Mouse (Mus musculus): Measurements from ENCODE around the gene Bpi. TPM values are rescaled to one million over a fixed set of nuclear protein-coding genes. Genes with fewer than 3 reads are reported as not detected.

Gene Bpi
- polyA plus RNA-seq, 1 experiment from 2014 or later, result not detected

- 15% methylated on average over 11 of the region's 11 CpGs for WGBS
- H3K4me1 ChIP-seq (replicated peaks; ENCODE audit: control insufficient read depth, insufficient read depth, low read length), result no peaks in the 10 kb centered on the region; the same call in 1 of the 2 replicates
- H3K27me3 ChIP-seq (ENCODE audit: control insufficient read depth, insufficient read depth, low read length), result no peaks in the 10 kb centered on the region
- ATAC-seq (replicated peaks; ENCODE audit: low FRiP score) (0 out of 2 replicates have a peak, but pooled peaks have one; percentile 24), DNase-seq (ENCODE audit: low spot score) (peak; percentile 76)
- H3K36me3 ChIP-seq (ENCODE audit: control insufficient read depth, insufficient read depth, low read length), result no peaks in the 10 kb centered on the region
- H3K4me2 ChIP-seq (ENCODE audit: low read depth, low read length, severe bottlenecking), result no peak overlapping the region
- no peaks in the 10 kb centered on the region for H3K9me3 ChIP-seq (ENCODE audit: control insufficient read depth, low read length)
- H3K4me3 ChIP-seq (ENCODE audit: low read depth, low read length), result no peak overlapping the region
- no peak overlapping the region for H3K9ac ChIP-seq (ENCODE audit: low read length)
- no peak overlapping the region for H3K27ac ChIP-seq (ENCODE audit: low read depth, low read length)
Observed at GRCm38 (mm10) chr2:158284571-158284970, 26.7 kb downstream of the Bpi start.

GRCm38 (mm10) chr2:158285655-158286054 lies 27.8 kb downstream of the Bpi start:
- Histone ChIP-seq H3K9ac (ENCODE audit: low read length) (no peak overlapping the region), H3K9me3 (ENCODE audit: control insufficient read depth, low read length) (no peaks in the 10 kb centered on the region), H3K4me1 (replicated peaks; ENCODE audit: control insufficient read depth, insufficient read depth, low read length) (no peaks in the 10 kb centered on the region; the same call in 1 of the 2 replicates), H3K36me3 (ENCODE audit: control insufficient read depth, insufficient read depth, low read length) (no peaks in the 10 kb centered on the region), H3K27ac (ENCODE audit: low read depth, low read length) (no peak overlapping the region), H3K4me2 (ENCODE audit: low read depth, low read length, severe bottlenecking) (no peak overlapping the region), H3K27me3 (ENCODE audit: control insufficient read depth, insufficient read depth, low read length) (no peaks in the 10 kb centered on the region), H3K4me3 (ENCODE audit: low read depth, low read length) (no peak overlapping the region)
- no peak for DNase-seq (ENCODE audit: low spot score)
- 81% methylated on average over 6 of the region's 6 CpGs for WGBS
- ATAC-seq (replicated peaks; ENCODE audit: low FRiP score), result no peak

GRCm38 (mm10) chr2:158295700-158296099 lies 37.8 kb downstream of the Bpi start:
- no peak for DNase-seq (ENCODE audit: low spot score)

GRCm38 (mm10) chr2:158299203-158299602 lies 41.3 kb downstream of the Bpi start:
- WGBS, result 93% methylated on average over 3 of the region's 3 CpGs
- no peaks in the 10 kb centered on the region for H3K9me3 ChIP-seq (ENCODE audit: control insufficient read depth, low read length)
- no peaks in the 10 kb centered on the region for H3K36me3 ChIP-seq (ENCODE audit: control insufficient read depth, insufficient read depth, low read length)
- DNase-seq (ENCODE audit: low spot score) (no peak), ATAC-seq (replicated peaks; ENCODE audit: low FRiP score) (no peak)
- no peaks in the 10 kb centered on the region for H3K4me1 ChIP-seq (replicated peaks; ENCODE audit: control insufficient read depth, insufficient read depth, low read length)
- no peak overlapping the region for H3K4me2 ChIP-seq (ENCODE audit: low read depth, low read length, severe bottlenecking)
- H3K27me3 ChIP-seq (ENCODE audit: control insufficient read depth, insufficient read depth, low read length), result no peaks in the 10 kb centered on the region
- H3K27ac ChIP-seq (ENCODE audit: low read depth, low read length), result no peak overlapping the region
- no peak overlapping the region for H3K9ac ChIP-seq (ENCODE audit: low read length)
- H3K4me3 ChIP-seq (ENCODE audit: low read depth, low read length), result no peak overlapping the region

More at GRCm38 (mm10) chr2:158295700-158296099, 37.8 kb downstream of the Bpi start:
- H3K27me3 ChIP-seq (ENCODE audit: control insufficient read depth, insufficient read depth, low read length), result no peaks in the 10 kb centered on the region
- H3K4me3 ChIP-seq (ENCODE audit: low read depth, low read length), result no peak overlapping the region
- no peak overlapping the region for H3K9ac ChIP-seq (ENCODE audit: low read length)
- H3K4me1 ChIP-seq (replicated peaks; ENCODE audit: control insufficient read depth, insufficient read depth, low read length), result no peaks in the 10 kb centered on the region
- H3K36me3 ChIP-seq (ENCODE audit: control insufficient read depth, insufficient read depth, low read length), result no peaks in the 10 kb centered on the region
- no peaks in the 10 kb centered on the region for H3K9me3 ChIP-seq (ENCODE audit: control insufficient read depth, low read length)
- no peak overlapping the region for H3K27ac ChIP-seq (ENCODE audit: low read depth, low read length)
- no peak overlapping the region for H3K4me2 ChIP-seq (ENCODE audit: low read depth, low read length, severe bottlenecking)
- ATAC-seq (replicated peaks; ENCODE audit: low FRiP score), result no peak
- WGBS, result 71% methylated on average over 9 of the region's 9 CpGs

- no peak overlapping the region for H3K27ac ChIP-seq (ENCODE audit: low read depth, low read length)
- H3K4me1 ChIP-seq (replicated peaks; ENCODE audit: control insufficient read depth, insufficient read depth, low read length), result no peaks in the 10 kb centered on the region
- no peak overlapping the region for H3K4me3 ChIP-seq (ENCODE audit: low read depth, low read length)
- H3K36me3 ChIP-seq (ENCODE audit: control insufficient read depth, insufficient read depth, low read length), result no peaks in the 10 kb centered on the region
- WGBS, result 65% methylated on average over 4 of the region's 4 CpGs
- no peak overlapping the region for H3K9ac ChIP-seq (ENCODE audit: low read length)
- no peak overlapping the region for H3K4me2 ChIP-seq (ENCODE audit: low read depth, low read length, severe bottlenecking)
- H3K27me3 ChIP-seq (ENCODE audit: control insufficient read depth, insufficient read depth, low read length), result no peaks in the 10 kb centered on the region
- H3K9me3 ChIP-seq (ENCODE audit: control insufficient read depth, low read length), result no peaks in the 10 kb centered on the region
- DNase-seq (ENCODE audit: low spot score) (no peak), ATAC-seq (replicated peaks; ENCODE audit: low FRiP score) (no peak)
Observed at GRCm38 (mm10) chr2:158299731-158300130, 41.8 kb downstream of the Bpi start.

- H3K4me1 ChIP-seq (replicated peaks; ENCODE audit: control insufficient read depth, insufficient read depth, low read length), result no peaks in the 10 kb centered on the region
- H3K4me3 ChIP-seq (ENCODE audit: low read depth, low read length), result no peak overlapping the region
- H3K9ac ChIP-seq (ENCODE audit: low read length), result no peak overlapping the region
- H3K27me3 ChIP-seq (ENCODE audit: control insufficient read depth, insufficient read depth, low read length), result no peaks in the 10 kb centered on the region
- H3K36me3 ChIP-seq (ENCODE audit: control insufficient read depth, insufficient read depth, low read length), result no peaks in the 10 kb centered on the region
- no peak overlapping the region for H3K27ac ChIP-seq (ENCODE audit: low read depth, low read length)
- 90% methylated on average over 3 of the region's 3 CpGs for WGBS
- DNase-seq (ENCODE audit: low spot score) (no peak), ATAC-seq (replicated peaks; ENCODE audit: low FRiP score) (no peak)
- H3K4me2 ChIP-seq (ENCODE audit: low read depth, low read length, severe bottlenecking), result no peak overlapping the region
- H3K9me3 ChIP-seq (ENCODE audit: control insufficient read depth, low read length), result no peaks in the 10 kb centered on the region
Observed at GRCm38 (mm10) chr2:158302807-158303206, 44.9 kb downstream of the Bpi start.

GRCm38 (mm10) chr2:158305948-158306695 lies 48.2 kb downstream of the Bpi start, which contains the start of gene Lbp:
TSS of gene Lbp (plus strand) at chr2:158306493.
- Histone ChIP-seq H3K4me1 (replicated peaks; ENCODE audit: control insufficient read depth, insufficient read depth, low read length) (no peaks in the 10 kb centered on the region), H3K4me3 (ENCODE audit: low read depth, low read length) (no peak within 1 kb of the TSS), H3K9me3 (ENCODE audit: control insufficient read depth, low read length) (no peaks in the 10 kb centered on the region), H3K9ac (ENCODE audit: low read length) (no peak within 1 kb of the TSS), H3K27ac (ENCODE audit: low read depth, low read length) (no peak within 1 kb of the TSS), H3K4me2 (ENCODE audit: low read depth, low read length, severe bottlenecking) (no peak within 1 kb of the TSS), H3K27me3 (ENCODE audit: control insufficient read depth, insufficient read depth, low read length) (no peaks in the 10 kb centered on the region), H3K36me3 (ENCODE audit: control insufficient read depth, insufficient read depth, low read length) (no peaks in the 10 kb centered on the region)
- WGBS, result 47% methylated on average over 13 of the region's 13 CpGs
- ATAC-seq (replicated peaks; ENCODE audit: low FRiP score), result peak; percentile 60; the same call in 1 of the 2 replicates
- peak; percentile 63 for DNase-seq (ENCODE audit: low spot score)

GRCm38 (mm10) chr2:158306696-158307049 lies 48.8 kb downstream of the Bpi start:
- no peaks in the 10 kb centered on the region for H3K27me3 ChIP-seq (ENCODE audit: control insufficient read depth, insufficient read depth, low read length)
- no peaks in the 10 kb centered on the region for H3K9me3 ChIP-seq (ENCODE audit: control insufficient read depth, low read length)
- no peak for DNase-seq (ENCODE audit: low spot score)
- H3K36me3 ChIP-seq (ENCODE audit: control insufficient read depth, insufficient read depth, low read length), result no peaks in the 10 kb centered on the region
- no peak overlapping the region for H3K4me2 ChIP-seq (ENCODE audit: low read depth, low read length, severe bottlenecking)
- 42% methylated on average over 6 of the region's 6 CpGs for WGBS
- no peak overlapping the region for H3K4me3 ChIP-seq (ENCODE audit: low read depth, low read length)
- H3K4me1 ChIP-seq (replicated peaks; ENCODE audit: control insufficient read depth, insufficient read depth, low read length), result no peaks in the 10 kb centered on the region
- no peak for ATAC-seq (replicated peaks; ENCODE audit: low FRiP score)
- H3K9ac ChIP-seq (ENCODE audit: low read length), result no peak overlapping the region
- H3K27ac ChIP-seq (ENCODE audit: low read depth, low read length), result no peak overlapping the region

GRCm38 (mm10) chr2:158308276-158308675 lies 50.4 kb downstream of the Bpi start:
- H3K9me3 ChIP-seq (ENCODE audit: control insufficient read depth, low read length), result no peaks in the 10 kb centered on the region
- no peak overlapping the region for H3K27ac ChIP-seq (ENCODE audit: low read depth, low read length)
- no peak overlapping the region for H3K4me2 ChIP-seq (ENCODE audit: low read depth, low read length, severe bottlenecking)
- no peaks in the 10 kb centered on the region for H3K4me1 ChIP-seq (replicated peaks; ENCODE audit: control insufficient read depth, insufficient read depth, low read length)
- no peak for DNase-seq (ENCODE audit: low spot score)
- H3K27me3 ChIP-seq (ENCODE audit: control insufficient read depth, insufficient read depth, low read length), result no peaks in the 10 kb centered on the region
- ATAC-seq (replicated peaks; ENCODE audit: low FRiP score), result no peak
- no peak overlapping the region for H3K9ac ChIP-seq (ENCODE audit: low read length)
- H3K36me3 ChIP-seq (ENCODE audit: control insufficient read depth, insufficient read depth, low read length), result no peaks in the 10 kb centered on the region
- 62% methylated on average over 5 of the region's 5 CpGs for WGBS
- no peak overlapping the region for H3K4me3 ChIP-seq (ENCODE audit: low read depth, low read length)
